Mouse (Mus musculus) v-Abl transformed pro-B cells (cell line): ENCODE results near the gene Phf23.

Experiments used
- in situ Hi-C, 2 experiments: fragments of 400-800 bp; cut with MboI; formaldehyde crosslinking; loops; one replicate each; pipeline ENCODE4 v1.15.1; 2025; ENCODE audit not compliant: unreplicated experiment in 2 of 2

The Phf23 gene

DNA sequence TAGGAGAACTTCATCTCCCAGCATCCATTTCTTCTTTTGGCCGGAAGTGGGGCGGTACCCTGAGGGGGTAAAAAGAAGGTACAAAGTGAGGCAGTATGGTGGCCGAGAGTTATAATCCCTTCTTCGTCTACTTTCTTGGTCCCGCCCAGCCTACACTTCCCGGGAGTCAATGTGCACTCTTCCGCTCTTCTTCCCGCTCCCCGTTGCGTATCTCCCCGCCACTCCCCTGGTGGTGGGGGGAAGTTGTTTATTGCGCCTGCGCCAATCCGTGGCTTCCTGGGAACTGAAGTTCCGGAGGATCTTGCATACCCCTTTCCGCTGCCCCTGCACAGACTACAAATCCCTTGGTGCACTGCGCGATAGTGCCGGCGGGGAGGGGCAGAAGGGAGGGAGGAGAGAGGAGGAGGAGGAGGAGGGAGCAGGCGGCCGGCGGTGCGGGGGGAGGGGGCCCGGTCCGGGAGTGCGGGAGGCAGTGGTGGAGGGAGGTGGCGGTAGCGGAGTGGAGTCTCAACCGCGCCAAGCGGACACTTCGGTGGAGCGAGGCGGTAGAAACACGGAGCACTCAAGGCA lies at the start of gene Phf23:
Gene Phf23, plus strand, starts transcription at position 387 of the 570 bp plus-strand sequence.
- in situ Hi-C loops = loop anchor here in 1 of 2 experiments (25.0 kb wide), 2 partner anchors 583 to 933 kb away; partner anchors contain the start of genes Borcs6, Kdm6b and Tmem107

DNA sequence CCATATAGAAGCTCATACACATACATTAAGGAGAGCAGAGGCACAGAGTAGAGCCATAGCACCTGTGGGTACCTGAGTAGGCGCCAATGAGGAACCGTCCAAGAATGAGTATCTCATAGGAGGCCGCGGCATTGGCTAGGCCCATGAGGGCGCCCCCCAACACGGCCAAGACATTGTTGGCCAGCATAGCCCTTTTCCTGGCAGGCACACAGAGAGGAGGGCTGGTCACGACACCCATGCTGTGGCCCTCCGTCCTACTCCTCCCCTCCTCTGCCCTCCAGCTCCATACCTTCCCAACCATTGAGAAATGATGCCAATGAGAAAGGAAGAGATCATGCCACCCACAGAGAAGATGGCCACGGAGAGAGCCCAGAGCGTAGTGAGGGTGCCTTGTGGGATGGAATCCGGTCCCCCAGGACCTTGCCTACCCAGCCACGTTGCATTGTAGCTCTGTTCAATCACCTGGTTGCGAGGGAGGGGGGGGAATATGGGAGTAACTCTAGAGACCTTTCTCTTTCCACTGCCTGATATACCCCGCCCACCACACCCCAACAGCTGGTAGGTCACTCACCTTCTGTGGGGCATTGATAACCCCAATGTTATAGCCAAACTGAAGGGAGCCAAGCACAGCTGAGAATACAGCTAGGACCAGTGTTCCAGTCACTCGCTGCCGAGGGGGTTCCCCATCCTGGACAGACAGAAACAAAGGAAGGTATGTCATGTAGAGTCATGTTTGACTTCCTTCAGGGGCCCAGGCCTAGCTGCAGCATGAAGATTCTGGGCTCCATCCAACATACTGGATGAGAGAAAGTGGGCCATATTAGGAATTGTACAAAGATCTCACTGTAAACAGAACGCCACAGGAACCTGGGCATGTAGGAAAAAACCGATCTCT lies 49.3 kb upstream of the Phf23 start:
- in situ Hi-C loops = no loop called here

DNA sequence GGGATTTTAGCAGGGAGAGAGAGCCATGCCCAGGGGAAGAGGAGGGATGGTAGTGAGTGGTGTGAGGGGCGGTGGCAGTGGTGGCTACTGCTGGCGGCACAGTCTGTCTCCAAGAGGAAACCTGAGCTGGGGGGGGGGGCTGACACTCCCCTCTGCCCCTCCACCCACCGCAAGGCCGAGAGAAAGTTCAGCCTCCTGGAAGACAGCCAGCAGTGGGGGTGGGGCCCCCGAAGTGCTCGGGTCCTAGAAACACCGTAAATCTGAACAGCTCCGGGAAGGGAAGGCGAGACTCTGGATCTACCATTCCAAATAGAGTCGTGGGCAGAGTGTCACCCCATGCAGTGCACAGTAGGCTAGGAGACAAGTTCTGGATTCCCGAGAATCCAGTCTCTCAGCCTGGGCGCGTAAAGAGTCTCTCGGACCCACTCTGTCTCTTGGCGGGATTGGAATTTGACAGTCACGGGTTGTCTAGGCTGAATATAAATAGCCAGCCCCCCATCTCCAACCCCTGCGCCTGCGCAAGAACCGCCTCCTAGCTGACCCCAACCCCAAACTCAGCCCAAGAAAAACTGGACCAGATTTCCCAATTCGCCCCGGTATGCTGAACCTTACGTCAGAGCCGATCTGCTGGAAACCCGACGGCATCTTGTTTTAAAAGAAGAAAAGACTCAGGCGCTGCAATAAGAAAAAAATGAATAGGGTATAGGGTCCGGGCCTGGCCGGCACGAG lies 48.1 kb upstream of the Phf23 start:
- in situ Hi-C loops = no loop called here

DNA sequence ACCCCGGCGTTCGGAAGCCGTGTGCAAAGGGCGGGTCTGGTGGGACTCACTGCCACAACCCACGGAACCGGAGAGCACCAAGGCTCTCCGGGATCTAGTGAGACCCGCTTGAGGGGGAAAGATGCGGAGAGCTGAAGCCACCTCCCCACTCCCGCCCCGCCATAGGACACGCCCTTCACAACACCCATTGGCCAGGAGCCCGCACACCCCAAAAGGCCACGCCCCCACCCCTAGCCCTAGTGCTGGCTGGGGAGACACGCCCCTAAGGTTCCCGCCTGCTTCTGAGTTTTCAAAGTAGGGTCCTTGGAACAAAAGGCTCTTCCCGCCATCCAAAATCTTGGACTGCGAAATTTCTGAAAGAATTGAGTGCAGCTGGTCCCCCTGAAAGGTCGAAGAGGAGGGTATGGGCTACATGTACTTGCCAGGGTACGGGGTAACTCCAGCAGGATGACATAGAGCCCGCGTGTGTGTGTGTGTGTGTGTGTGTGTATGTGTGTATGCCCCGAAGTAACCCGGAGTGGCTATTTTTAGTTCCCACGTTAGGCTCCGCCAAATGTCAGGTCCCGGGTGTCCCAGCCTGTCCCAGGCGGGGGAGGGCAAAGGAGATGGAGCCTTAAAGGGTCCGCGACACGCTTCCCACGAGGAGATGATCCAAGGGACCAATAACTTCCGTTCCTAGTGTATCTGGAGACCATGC lies 47.4 kb upstream of the Phf23 start, which contains the start of gene Slc2a4:
Gene Slc2a4, minus strand, starts transcription at position 123 of the 697 bp plus-strand sequence.
- in situ Hi-C loops = no loop called here

DNA sequence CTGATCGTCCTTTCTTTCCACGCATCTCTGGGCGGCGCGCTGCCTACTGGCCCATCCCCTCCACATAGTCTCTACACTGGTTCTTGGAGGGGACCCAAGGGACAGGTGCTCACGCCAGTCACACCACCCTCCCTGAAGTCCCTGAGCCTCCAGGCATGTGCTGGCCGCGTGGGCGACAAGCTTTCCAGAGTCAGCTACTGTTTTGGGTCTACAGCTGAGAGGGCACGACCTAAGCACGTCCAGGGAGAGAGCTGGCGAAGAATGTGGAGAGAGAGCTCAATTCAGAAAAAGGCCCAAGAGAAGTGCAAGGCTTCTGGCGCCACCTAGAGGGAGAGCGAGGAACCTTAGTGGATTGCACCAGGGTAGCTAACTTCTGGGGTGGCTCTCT lies 46.8 kb upstream of the Phf23 start:
- in situ Hi-C loops = no loop called here

DNA sequence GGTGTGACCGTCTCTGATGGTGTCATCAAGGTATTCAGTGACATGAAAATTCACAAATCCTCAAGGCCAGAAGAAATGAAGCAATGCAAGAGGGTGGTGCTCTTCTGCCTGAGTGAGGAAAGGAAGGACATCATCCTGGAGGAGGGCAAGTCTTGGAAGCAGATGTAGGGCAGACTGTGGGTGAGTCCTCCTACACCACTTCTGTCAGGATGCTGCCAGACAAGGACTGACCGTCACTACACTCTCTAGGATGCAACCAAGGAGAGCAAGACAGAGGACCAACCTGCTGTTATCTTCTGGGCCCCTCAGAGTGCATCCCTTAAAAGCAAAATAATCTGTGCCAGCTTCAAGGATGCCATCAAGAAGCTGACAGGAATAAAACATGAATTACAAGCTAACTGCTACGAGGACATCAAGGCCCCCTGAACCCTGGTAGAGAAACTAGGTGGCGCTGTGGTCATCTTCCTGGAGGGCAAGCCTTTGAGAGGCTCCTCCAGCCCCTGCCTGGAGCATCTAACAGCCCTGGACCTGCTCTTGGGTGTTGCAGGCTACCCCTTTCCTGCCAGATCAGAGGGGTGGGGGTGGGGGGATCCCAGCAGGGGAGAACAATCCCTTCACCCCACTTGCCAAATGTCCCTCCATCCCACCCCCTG lies 44.6 kb upstream of the Phf23 start:
- in situ Hi-C loops = loop anchor here (5.0 to 10.0 kb wide), 6 partner anchors 51 to 266 kb away; partner anchors contain the start of genes Dvl2 (in 1 of the 2), Senp3 (in 1 of the 2), Tmem95 (in 1 of the 2) and Tnfsf13 (in 1 of the 2)

DNA sequence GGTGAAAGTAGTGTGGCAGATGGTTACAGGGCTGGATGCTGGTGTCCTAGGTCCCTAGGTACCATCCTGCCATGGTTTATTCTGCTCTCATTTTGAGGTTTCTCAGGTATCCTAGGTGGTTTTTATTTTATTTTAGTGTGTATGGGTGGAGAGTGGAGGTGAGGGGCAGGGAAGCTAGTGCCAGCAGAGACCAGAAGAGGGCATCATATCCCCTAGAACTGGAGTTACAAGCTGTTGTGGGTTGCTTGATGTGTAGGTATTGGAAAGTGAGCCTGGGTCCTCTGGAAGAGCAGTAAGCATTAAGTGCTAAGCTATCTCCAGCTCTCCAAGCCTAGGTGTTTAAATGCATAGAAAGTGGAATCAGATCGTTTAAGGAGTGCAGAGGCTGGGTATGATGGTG lies 43.3 kb upstream of the Phf23 start:
- in situ Hi-C loops = loop anchor here (5.0 to 10.0 kb wide), 6 partner anchors 50 to 267 kb away; partner anchors contain the start of genes Dvl2 (in 1 of the 2), Senp3 (in 1 of the 2), Tmem95 (in 1 of the 2) and Tnfsf13 (in 1 of the 2)

DNA sequence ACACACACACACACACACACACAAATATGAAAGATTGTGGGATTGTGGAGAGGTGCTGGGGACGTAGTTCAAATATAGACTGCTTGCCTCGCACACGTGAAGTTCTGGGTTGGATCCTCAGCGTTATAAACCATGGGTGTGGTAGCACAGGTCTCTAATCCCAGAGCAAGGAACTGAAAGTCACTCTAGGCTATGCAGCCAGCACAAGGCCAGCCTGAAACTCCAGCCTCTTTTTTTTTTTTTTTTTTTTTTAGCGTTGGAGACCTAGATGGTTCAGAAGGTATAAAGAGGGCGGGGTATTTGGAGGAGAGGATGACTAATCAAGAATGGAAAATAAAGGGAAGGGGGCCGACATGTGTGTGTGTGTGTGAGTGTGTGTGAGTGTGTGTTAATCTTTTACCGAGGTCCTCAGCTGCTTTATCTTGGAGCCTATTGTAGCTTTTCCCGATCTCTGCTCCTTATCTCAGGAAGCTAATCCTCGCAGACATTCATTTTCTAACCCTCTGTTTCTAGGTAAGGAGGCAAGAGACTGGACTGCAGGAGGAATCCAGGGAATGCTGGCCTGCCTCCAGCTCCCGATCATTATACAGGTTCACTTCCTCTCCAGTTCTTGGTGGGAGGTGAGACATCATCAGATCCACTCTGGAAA lies 42.2 kb upstream of the Phf23 start:
- in situ Hi-C loops = loop anchor here (5.0 to 10.0 kb wide), 6 partner anchors 49 to 269 kb away; partner anchors contain the start of genes Dvl2 (in 1 of the 2), Senp3 (in 1 of the 2), Tmem95 (in 1 of the 2) and Tnfsf13 (in 1 of the 2)

DNA sequence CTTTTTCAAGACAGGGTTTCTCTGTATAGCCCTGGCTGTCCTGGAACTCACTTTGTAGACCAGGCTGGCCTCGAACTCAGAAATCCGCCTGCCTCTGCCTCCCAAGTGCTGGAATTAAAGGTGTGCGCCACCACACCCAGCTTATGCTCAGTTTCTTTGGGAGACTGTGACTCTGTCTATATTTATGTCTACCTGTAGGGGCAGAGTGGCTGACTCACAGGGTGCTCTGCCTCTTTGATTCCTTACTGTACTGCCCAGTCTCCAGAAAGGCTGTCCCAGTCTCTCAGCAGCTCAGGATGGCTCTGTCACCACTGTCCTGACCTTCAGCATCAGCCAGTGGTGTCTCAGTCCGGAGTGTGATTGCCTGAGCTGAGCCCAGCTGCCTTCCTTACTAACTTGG lies 40.0 kb upstream of the Phf23 start:
- in situ Hi-C loops = loop anchor here (10.0 kb wide), 3 partner anchors 231 to 271 kb away; partner anchors contain the start of genes Senp3 (in 1 of the 2) and Tnfsf13 (in 1 of the 2)

DNA sequence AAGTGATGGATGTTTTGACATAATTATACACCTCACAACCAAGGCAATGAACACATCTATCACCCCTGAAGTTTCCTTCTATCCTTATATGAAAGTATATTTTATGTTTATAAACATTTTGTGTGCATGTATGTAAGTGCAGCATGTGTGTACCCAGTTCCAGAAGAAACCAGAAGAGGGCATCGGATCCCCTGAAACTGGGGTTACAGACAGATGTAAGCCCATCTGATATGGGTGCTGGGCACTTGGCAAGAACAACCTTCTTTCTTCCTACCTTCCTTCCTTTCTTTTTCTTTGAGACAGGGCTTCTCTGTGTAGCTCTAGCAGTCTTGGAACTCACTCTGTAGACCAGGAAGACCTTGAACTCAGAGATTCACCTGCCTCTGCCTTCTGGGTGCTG lies 39.4 kb upstream of the Phf23 start:
- in situ Hi-C loops = loop anchor here (10.0 kb wide), 3 partner anchors 231 to 271 kb away; partner anchors contain the start of genes Senp3 (in 1 of the 2) and Tnfsf13 (in 1 of the 2)

DNA sequence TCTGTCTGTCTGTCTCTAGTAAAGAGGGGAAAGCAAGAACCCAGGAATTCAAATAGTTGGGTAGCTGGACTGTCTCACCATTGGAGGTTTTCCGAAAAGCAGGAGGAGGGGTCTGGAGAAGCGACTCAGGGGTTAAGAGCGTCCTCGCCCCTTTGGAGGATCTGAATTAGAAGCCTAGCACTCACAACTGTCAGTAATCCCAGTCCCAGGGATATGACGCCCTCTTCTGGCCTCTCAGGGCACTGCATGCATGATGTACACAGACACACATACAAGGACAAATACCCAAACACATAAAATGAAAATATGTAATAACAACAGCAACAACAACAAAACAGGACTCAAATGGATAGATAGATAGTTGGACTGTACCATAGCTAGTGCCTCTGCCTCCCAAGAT lies 35.0 kb upstream of the Phf23 start:
- in situ Hi-C loops = no loop called here

DNA sequence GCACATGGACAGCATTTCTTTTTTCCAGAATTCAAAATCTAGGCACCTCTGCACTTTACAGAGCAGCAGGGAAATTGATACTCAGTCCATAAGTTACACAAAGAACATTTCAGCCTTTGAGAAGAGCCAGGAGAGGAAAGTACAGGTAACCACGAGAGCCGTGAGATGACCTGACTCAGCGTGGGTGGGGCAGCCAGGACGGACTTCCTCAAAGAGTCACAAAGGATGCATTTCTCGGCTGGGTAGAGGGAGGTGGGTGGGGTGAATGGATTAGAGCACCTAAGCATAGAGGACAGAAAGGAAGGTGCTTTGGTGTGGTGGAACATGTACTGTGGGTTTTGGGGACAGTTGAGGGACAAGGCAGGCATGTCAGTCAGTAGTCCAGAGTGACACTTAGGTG lies 33.7 kb upstream of the Phf23 start:
- in situ Hi-C loops = no loop called here

DNA sequence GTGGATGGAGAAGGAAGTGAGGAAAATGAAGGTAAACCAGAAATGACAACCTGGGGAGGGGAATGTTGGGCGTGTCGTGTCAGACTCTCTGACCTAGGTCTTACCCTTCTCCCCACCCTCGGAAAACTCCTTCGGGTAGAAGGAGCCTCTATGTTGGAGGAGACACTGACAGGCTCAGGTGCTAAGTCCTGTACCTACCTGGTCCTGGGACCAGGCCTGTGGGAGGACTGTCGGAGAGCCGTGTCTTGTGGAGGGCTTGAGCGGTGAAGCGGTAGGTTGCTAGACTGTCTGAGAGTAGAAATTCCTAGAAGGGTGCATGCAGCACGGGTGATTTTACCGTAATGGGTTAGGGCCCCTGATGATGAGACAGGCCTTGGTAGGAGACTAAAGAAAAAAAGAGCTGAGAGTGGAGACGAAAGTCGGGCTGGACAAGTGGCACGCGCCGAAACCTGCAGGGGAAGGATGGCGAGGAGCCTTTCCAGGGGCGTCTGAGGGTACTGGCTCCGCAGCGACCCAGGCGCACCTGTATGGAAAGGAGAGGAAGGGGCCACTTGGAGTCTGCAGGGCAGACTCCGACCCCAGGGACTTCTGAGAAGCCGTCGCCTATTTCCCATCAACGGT lies 30.8 kb upstream of the Phf23 start, which contains the start of gene Cldn7:
Gene Cldn7, plus strand, starts transcription at position 130 of the 621 bp plus-strand sequence.
- in situ Hi-C loops = no loop called here

DNA sequence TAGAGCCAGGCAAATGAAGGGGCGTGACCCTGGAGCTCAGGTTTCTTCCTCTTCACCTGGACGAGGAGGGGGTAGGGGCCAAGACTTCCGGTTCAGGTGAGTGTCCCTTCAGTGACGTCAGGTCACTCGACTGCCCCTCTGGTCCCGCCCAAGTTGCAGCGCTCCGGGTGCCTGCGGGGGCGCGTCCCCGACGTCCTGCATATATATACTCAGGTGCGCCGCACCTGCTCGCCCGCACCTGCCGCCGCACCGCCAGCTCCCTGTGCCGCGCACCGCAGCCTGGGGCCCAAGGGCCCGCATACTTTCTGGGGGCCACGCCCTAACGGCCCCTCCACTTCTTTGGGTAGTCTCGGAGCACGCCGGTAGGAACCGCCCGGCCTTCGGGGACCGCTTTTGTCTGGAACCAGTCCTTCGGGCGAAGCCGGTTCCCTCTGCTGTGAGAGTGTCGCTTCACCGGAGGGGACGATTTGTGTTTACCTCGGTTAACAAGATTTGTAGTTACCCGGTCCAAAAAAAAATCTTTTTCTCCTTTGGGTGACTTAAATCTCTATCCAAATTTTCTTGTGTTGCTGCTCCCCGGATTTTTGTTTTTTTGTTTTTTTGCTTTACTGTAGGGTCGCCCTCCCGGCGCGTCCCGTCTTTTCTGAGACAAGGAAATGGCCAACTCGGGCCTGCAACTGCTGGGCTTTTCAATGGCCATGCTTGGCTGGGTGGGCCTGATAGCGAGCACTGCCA lies 30.1 kb upstream of the Phf23 start:
- in situ Hi-C loops = no loop called here

DNA sequence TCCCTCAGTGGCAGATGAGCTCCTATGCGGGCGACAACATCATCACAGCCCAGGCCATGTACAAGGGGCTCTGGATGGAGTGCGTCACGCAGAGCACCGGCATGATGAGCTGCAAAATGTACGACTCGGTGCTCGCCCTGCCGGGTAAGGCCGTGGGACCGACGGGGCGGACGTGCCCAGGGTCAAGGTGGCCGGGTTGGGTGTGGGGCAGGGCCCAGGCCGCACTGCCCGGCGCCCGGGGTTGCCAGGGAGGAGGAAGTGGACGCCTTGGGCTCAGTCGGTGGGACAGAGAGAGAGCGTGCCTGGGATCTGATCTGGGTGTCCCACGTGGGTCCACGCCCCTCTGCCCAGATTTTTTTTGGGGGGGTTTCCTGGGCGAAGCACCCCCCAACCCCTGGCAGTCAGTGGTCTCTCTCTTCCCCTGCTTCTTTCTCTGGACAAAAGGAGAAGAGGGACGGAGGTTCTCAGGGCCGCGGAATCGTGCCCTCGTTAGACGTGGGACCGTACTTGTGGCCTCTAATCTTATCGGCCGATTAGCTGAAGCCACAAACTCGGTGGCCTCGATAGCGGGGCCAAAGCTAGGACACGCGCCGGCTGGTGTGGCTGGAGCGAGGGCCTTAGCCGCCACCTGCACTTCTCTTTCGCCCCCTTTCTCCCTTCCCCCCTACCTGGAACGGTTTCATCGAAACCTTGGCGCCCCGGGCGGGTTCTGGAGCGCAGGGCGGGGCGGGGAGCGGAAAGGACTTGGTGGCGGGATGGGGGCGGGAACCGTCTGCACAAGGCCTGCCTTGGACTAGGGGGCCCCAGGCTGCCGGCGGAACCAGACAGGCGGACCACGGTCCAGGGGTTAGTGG lies 29.3 kb upstream of the Phf23 start:
- in situ Hi-C loops = no loop called here

DNA sequence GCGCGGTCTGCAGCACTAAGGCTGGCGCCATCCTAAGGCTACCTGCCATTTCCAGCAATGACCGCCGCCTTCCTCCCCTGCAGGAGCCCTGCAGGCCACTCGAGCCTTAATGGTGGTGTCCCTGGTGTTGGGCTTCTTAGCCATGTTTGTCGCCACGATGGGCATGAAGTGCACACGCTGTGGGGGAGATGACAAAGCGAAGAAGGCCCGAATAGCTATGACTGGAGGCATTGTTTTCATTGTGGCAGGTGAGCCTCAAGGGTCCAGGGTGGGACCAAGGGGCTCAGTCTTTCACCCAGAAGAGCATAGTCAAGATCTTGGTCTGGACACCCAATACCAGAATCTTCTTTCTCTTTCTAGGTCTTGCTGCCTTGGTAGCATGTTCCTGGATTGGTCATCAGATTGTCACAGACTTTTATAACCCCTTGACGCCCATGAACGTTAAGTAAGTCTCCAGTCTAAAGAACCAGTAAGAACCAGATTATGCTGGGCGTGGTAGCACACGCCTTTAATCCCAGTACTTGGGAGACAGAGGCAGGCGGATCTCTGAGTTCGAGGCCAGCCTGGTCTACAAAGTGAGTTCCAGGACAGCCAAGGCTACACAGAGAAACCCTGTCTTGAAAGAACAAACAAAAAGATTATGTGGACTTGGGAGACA lies 28.6 kb upstream of the Phf23 start:
- in situ Hi-C loops = no loop called here
